Mouse (Mus musculus) hindbrain, embryonic 15.5 days (tissue): Measurements from ENCODE around the gene Arhgef10l. TPM values are rescaled to one million over a fixed set of nuclear protein-coding genes. Genes with fewer than 3 reads are reported as not detected.

Source experiments
- ATAC-seq: fragments of 200-750 bp; cut with Nextera tagmentation; 2 replicates; pipeline ENCODE4 v1.8.0; 2017; ENCODE audit warnings: low read depth, moderate number of reproducible peaks, moderate TSS enrichment; ENCODE audit not compliant: low FRiP score
- H3K27ac ChIP-seq: fragments of 300-500 bp; sonication (generic); replicated peaks from 2 replicates; pipeline ENCODE4 v1.5.1; 2015; ENCODE audit warnings: mild to moderate bottlenecking, inconsistent platforms
- H3K27me3 ChIP-seq: fragments of 300-500 bp; sonication (generic); 2 replicates; pipeline ENCODE4 v1.6.1; 2015; ENCODE audit warnings: control low read depth, inconsistent platforms
- H3K36me3 ChIP-seq: fragments of 300-500 bp; sonication (generic); 2 replicates; pipeline ENCODE4 v1.6.1; 2015; ENCODE audit warnings: control low read depth, inconsistent platforms
- H3K4me1 ChIP-seq: fragments of 300-500 bp; sonication (generic); replicated peaks from 2 replicates; pipeline ENCODE4 v1.6.1; 2015; ENCODE audit warnings: control low read depth, inconsistent platforms
- H3K4me2 ChIP-seq: fragments of 300-500 bp; sonication (generic); 2 replicates; pipeline ENCODE4 v1.6.1; 2015; ENCODE audit warnings: moderate library complexity, mild to moderate bottlenecking, inconsistent platforms
- H3K4me3 ChIP-seq: fragments of 300-500 bp; sonication (generic); 2 replicates; pipeline ENCODE4 v1.5.1; 2015; ENCODE audit warnings: mild to moderate bottlenecking, inconsistent platforms
- H3K9ac ChIP-seq: fragments of 300-500 bp; sonication (generic); 2 replicates; pipeline ENCODE4 v1.6.1; 2015; ENCODE audit warnings: inconsistent platforms
- H3K9me3 ChIP-seq: fragments of 300-500 bp; sonication (generic); 2 replicates; pipeline ENCODE4 v1.6.1; 2016; ENCODE audit warnings: control low read depth, inconsistent platforms
- WGBS: fragments of 180-500 bp; shearing (Covaris S2); methylation state at CpG from one replicate; pipeline ENCODE4 v1.1.7; 2015; 5-methylcytosine and 5-hydroxymethylcytosine counted together
- polyA plus RNA-seq: library from polyadenylated mRNA; unstranded; fragments of >200 nt; fragmentation: Nextera tagmentation; extraction: Ambion mirVana; gene quantifications from 2 replicates; pipeline ENCODE4 v1.2.1, GENCODE M21; 2015

The Arhgef10l gene
- polyA plus RNA-seq, 1 experiment from 2014 or later, result 28.2 TPM

- H3K9me3 ChIP-seq, result no peaks in the 10 kb centered on the region
- no peak for ATAC-seq
Observed at GRCm38 (mm10) chr4:140509856-140510255, 156.0 kb downstream of the Arhgef10l start.

GRCm38 (mm10) chr4:140507172-140507714 lies 158.6 kb downstream of the Arhgef10l start:
- no peak overlapping the region for H3K4me2 ChIP-seq
- H3K9ac ChIP-seq, result no peak overlapping the region
- no peaks in the 10 kb centered on the region for H3K36me3 ChIP-seq
- H3K9me3 ChIP-seq, result no peaks in the 10 kb centered on the region
- H3K4me3 ChIP-seq, result no peak overlapping the region
- no peak for ATAC-seq
- H3K27ac ChIP-seq, result no peak overlapping the region
- H3K4me1 ChIP-seq, result peaks cover 15% of the 10 kb centered on the region
- H3K27me3 ChIP-seq, result no peaks in the 10 kb centered on the region
- 43% methylated on average over 15 of the region's 15 CpGs for WGBS

More at GRCm38 (mm10) chr4:140509856-140510255, 156.0 kb downstream of the Arhgef10l start:
- Histone ChIP-seq H3K36me3 (peaks cover 10% of the 10 kb centered on the region; the same call in 1 of the 2 replicates), H3K4me3 (no peak overlapping the region), H3K27me3 (no peaks in the 10 kb centered on the region), H3K27ac (no peak overlapping the region), H3K4me1 (peaks cover 6% of the 10 kb centered on the region), H3K4me2 (no peak overlapping the region), H3K9ac (no peak overlapping the region)

GRCm38 (mm10) chr4:140505608-140506002 lies 160.2 kb downstream of the Arhgef10l start:
- Histone ChIP-seq H3K9ac (no peak overlapping the region), H3K36me3 (no peaks in the 10 kb centered on the region), H3K4me3 (no peak overlapping the region), H3K9me3 (no peaks in the 10 kb centered on the region), H3K4me2 (no peak overlapping the region), H3K27me3 (no peaks in the 10 kb centered on the region), H3K4me1 (peaks cover 15% of the 10 kb centered on the region), H3K27ac (0 out of 2 replicates have a peak overlapping the region, but pooled peaks have one; percentile 43)
- ATAC-seq, result no peak
- 65% methylated on average over 3 of the region's 3 CpGs for WGBS

GRCm38 (mm10) chr4:140504921-140505607 lies 160.7 kb downstream of the Arhgef10l start:
- Histone ChIP-seq H3K4me3 (no peak overlapping the region), H3K4me2 (no peak overlapping the region), H3K9me3 (no peaks in the 10 kb centered on the region), H3K36me3 (no peaks in the 10 kb centered on the region), H3K27ac (0 out of 2 replicates have a peak overlapping the region, but pooled peaks have one; percentile 43), H3K4me1 (peaks cover 15% of the 10 kb centered on the region), H3K9ac (no peak overlapping the region), H3K27me3 (no peaks in the 10 kb centered on the region)
- WGBS, result 47% methylated on average over 19 of the region's 19 CpGs
- ATAC-seq, result peak; percentile 29; the same call in 1 of the 2 replicates

- H3K4me3 ChIP-seq, result no peak overlapping the region
- H3K4me2 ChIP-seq, result no peak overlapping the region
- H3K36me3 ChIP-seq, result no peaks in the 10 kb centered on the region
- no peaks in the 10 kb centered on the region for H3K9me3 ChIP-seq
- 29% methylated on average over 16 of the region's 16 CpGs for WGBS
- peaks cover 15% of the 10 kb centered on the region for H3K4me1 ChIP-seq
- H3K27ac ChIP-seq, result 0 out of 2 replicates have a peak overlapping the region, but pooled peaks have one; percentile 8
- no peak overlapping the region for H3K9ac ChIP-seq
- H3K27me3 ChIP-seq, result no peaks in the 10 kb centered on the region
- ATAC-seq, result 0 out of 2 replicates have a peak, but pooled peaks have one; percentile 25
Observed at GRCm38 (mm10) chr4:140504067-140504913, 161.5 kb downstream of the Arhgef10l start.

- H3K36me3 ChIP-seq, result no peaks in the 10 kb centered on the region
- H3K27me3 ChIP-seq, result no peaks in the 10 kb centered on the region
- ATAC-seq, result no peak
- H3K4me1 ChIP-seq, result peaks cover 26% of the 10 kb centered on the region
- no peak overlapping the region for H3K27ac ChIP-seq
- H3K4me3 ChIP-seq, result no peak overlapping the region
- no peak overlapping the region for H3K9ac ChIP-seq
- H3K9me3 ChIP-seq, result no peaks in the 10 kb centered on the region
- no peak overlapping the region for H3K4me2 ChIP-seq
- 60% methylated on average over 7 of the region's 7 CpGs for WGBS
Observed at GRCm38 (mm10) chr4:140500766-140501165, 165.0 kb downstream of the Arhgef10l start.

- H3K27ac ChIP-seq, result no peak overlapping the region
- ATAC-seq, result no peak
- H3K4me3 ChIP-seq, result no peak overlapping the region
- H3K9ac ChIP-seq, result no peak overlapping the region
- no peaks in the 10 kb centered on the region for H3K9me3 ChIP-seq
- no peak overlapping the region for H3K4me2 ChIP-seq
- no peaks in the 10 kb centered on the region for H3K27me3 ChIP-seq
- peaks cover 19% of the 10 kb centered on the region for H3K4me1 ChIP-seq
- no peaks in the 10 kb centered on the region for H3K36me3 ChIP-seq
- 78% methylated on average over 6 of the region's 6 CpGs for WGBS
Observed at GRCm38 (mm10) chr4:140499571-140499970, 166.2 kb downstream of the Arhgef10l start.

- H3K27me3 ChIP-seq, result no peaks in the 10 kb centered on the region
- H3K9ac ChIP-seq, result no peak overlapping the region
- peaks cover 11% of the 10 kb centered on the region; the same call in 1 of the 2 replicates for H3K4me1 ChIP-seq
- no peak overlapping the region for H3K4me3 ChIP-seq
- H3K4me2 ChIP-seq, result no peak overlapping the region
- ATAC-seq, result no peak
- H3K27ac ChIP-seq, result no peak overlapping the region
- no peaks in the 10 kb centered on the region for H3K9me3 ChIP-seq
- no peaks in the 10 kb centered on the region for H3K36me3 ChIP-seq
- 51% methylated on average over 20 of the region's 20 CpGs for WGBS
Observed at GRCm38 (mm10) chr4:140497169-140497568, 168.6 kb downstream of the Arhgef10l start.

- Histone ChIP-seq H3K4me2 (no peak overlapping the region), H3K27me3 (no peaks in the 10 kb centered on the region), H3K9ac (no peak overlapping the region), H3K9me3 (no peaks in the 10 kb centered on the region), H3K4me3 (no peak overlapping the region), H3K36me3 (no peaks in the 10 kb centered on the region), H3K27ac (no peak overlapping the region), H3K4me1 (no peaks in the 10 kb centered on the region; the same call in 1 of the 2 replicates)
- 43% methylated on average over 5 of the region's 5 CpGs for WGBS
- ATAC-seq, result no peak
Observed at GRCm38 (mm10) chr4:140491555-140491954, 174.3 kb downstream of the Arhgef10l start.

GRCm38 (mm10) chr4:140485442-140485841 lies 180.4 kb downstream of the Arhgef10l start:
- 70% methylated on average over 12 of the region's 12 CpGs for WGBS
- no peaks in the 10 kb centered on the region for H3K36me3 ChIP-seq
- no peak overlapping the region for H3K9ac ChIP-seq
- no peaks in the 10 kb centered on the region for H3K9me3 ChIP-seq
- H3K4me2 ChIP-seq, result no peak overlapping the region
- 0 out of 2 replicates have a peak, but pooled peaks cover 3% of the 10 kb centered on the region for H3K4me1 ChIP-seq
- H3K27me3 ChIP-seq, result no peaks in the 10 kb centered on the region
- no peak overlapping the region for H3K27ac ChIP-seq
- ATAC-seq, result no peak
- H3K4me3 ChIP-seq, result no peak overlapping the region

- Histone ChIP-seq H3K9me3 (no peaks in the 10 kb centered on the region), H3K4me3 (no peak overlapping the region), H3K4me2 (no peak overlapping the region), H3K36me3 (no peaks in the 10 kb centered on the region), H3K27ac (no peak overlapping the region), H3K27me3 (no peaks in the 10 kb centered on the region), H3K9ac (no peak overlapping the region), H3K4me1 (peaks cover 13% of the 10 kb centered on the region)
- 76% methylated on average over 11 of the region's 11 CpGs for WGBS
- ATAC-seq, result no peak
Observed at GRCm38 (mm10) chr4:140483134-140483533, 182.7 kb downstream of the Arhgef10l start.
